Mouse (Mus musculus) lung, postnatal 0 days (tissue): ENCODE measurements at regions not wholly inside any gene's neighbourhood (a gene's known extent, or its start where the extent isn't known, plus 50 kb on each side); places are given as distances from the start of the nearest gene placed in this dataset.

ENCODE experiments used
- CTCF ChIP-seq: IDR thresholded peaks from 2 replicates; pipeline ENCODE4 v1.5.1; 2016; ENCODE audit warnings: antibody characterized with exemption, mild to moderate bottlenecking
- EP300 ChIP-seq: IDR thresholded peaks from 2 replicates; pipeline ENCODE4 v1.6.1; 2016; ENCODE audit warnings: antibody characterized with exemption, mild to moderate bottlenecking, control low read depth

GRCm38 (mm10) chr10:14276631-14277030 is 268.8 kb downstream of the Adgrg6 start:
- TF ChIP-seq CTCF: no peak
- TF ChIP-seq EP300: no peak
